Mouse (Mus musculus) hindbrain, embryonic 15.5 days (tissue): ENCODE results near the gene Tbx21. TPM values are rescaled to one million over a fixed set of nuclear protein-coding genes. Genes with fewer than 3 reads are reported as not detected.

Experiments
- ATAC-seq: fragments of 200-750 bp; cut with Nextera tagmentation; 2 replicates; pipeline ENCODE4 v1.8.0; 2017; ENCODE audit warnings: low read depth, moderate number of reproducible peaks, moderate TSS enrichment; ENCODE audit not compliant: low FRiP score
- H3K27ac ChIP-seq: fragments of 300-500 bp; sonication (generic); replicated peaks from 2 replicates; pipeline ENCODE4 v1.5.1; 2015; ENCODE audit warnings: mild to moderate bottlenecking, inconsistent platforms
- H3K27me3 ChIP-seq: fragments of 300-500 bp; sonication (generic); 2 replicates; pipeline ENCODE4 v1.6.1; 2015; ENCODE audit warnings: control low read depth, inconsistent platforms
- H3K36me3 ChIP-seq: fragments of 300-500 bp; sonication (generic); 2 replicates; pipeline ENCODE4 v1.6.1; 2015; ENCODE audit warnings: control low read depth, inconsistent platforms
- H3K4me1 ChIP-seq: fragments of 300-500 bp; sonication (generic); replicated peaks from 2 replicates; pipeline ENCODE4 v1.6.1; 2015; ENCODE audit warnings: control low read depth, inconsistent platforms
- H3K4me2 ChIP-seq: fragments of 300-500 bp; sonication (generic); 2 replicates; pipeline ENCODE4 v1.6.1; 2015; ENCODE audit warnings: moderate library complexity, mild to moderate bottlenecking, inconsistent platforms
- H3K4me3 ChIP-seq: fragments of 300-500 bp; sonication (generic); 2 replicates; pipeline ENCODE4 v1.5.1; 2015; ENCODE audit warnings: mild to moderate bottlenecking, inconsistent platforms
- H3K9ac ChIP-seq: fragments of 300-500 bp; sonication (generic); 2 replicates; pipeline ENCODE4 v1.6.1; 2015; ENCODE audit warnings: inconsistent platforms
- H3K9me3 ChIP-seq: fragments of 300-500 bp; sonication (generic); 2 replicates; pipeline ENCODE4 v1.6.1; 2016; ENCODE audit warnings: control low read depth, inconsistent platforms
- WGBS: fragments of 180-500 bp; shearing (Covaris S2); methylation state at CpG from one replicate; pipeline ENCODE4 v1.1.7; 2015; 5-methylcytosine and 5-hydroxymethylcytosine counted together
- polyA plus RNA-seq: library from polyadenylated mRNA; unstranded; fragments of >200 nt; fragmentation: Nextera tagmentation; extraction: Ambion mirVana; gene quantifications from 2 replicates; pipeline ENCODE4 v1.2.1, GENCODE M21; 2015

The Tbx21 gene
- polyA plus RNA-seq, 1 experiment from 2014 or later: 0.13 TPM

DNA sequence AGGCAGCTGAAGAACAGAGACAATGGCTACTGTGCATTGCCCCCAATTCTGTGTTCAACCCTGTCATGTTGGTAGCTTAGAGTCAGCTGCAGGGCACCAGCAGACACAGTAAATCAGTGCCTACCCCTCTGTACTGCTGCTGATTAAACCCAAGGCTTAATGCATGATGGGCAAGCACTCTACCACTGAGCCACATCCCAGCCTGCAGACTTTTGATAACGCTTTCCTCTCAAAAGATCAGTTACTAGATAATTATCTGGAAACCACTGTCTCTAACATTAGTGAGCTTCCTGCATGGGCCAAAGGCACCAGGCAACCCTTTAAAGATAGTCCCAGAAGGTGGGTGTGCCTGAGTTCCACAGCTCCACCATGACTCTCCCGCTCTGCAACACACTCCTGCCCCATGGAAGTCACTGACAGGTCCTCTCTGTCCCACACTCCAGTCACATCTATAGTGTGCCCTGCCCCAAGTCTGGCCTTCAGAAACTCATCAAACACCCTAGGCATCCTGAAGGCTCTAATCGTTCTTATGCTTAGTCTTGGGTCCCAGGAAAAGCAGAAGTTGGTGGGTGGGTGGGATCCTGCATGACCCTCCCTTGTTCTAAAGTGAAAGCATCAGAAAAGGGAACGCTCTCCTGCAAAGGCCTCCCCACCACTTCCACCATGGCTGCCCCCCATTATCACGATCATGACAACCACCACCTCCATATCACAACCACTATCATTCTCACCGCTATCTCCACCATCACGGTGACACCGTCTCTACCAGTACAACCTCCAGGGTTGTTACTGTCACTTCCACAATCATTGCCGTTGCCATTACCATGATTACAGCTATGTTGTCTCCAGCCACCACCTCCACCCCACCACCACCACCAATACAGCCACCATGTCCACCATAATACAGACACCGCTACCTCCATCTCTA lies 11.7 kb downstream of the Tbx21 start:
- H3K4me3 ChIP-seq: no peak overlapping the region
- H3K4me2 ChIP-seq: no peak overlapping the region
- ATAC-seq: no peak
- 95% methylated on average over 10 of the region's 10 CpGs for WGBS
- no peaks in the 10 kb centered on the region for H3K36me3 ChIP-seq
- no peak overlapping the region for H3K9ac ChIP-seq
- no peak overlapping the region for H3K27ac ChIP-seq
- peaks cover 13% of the 10 kb centered on the region for H3K27me3 ChIP-seq
- H3K4me1 ChIP-seq: no peaks in the 10 kb centered on the region
- H3K9me3 ChIP-seq: no peaks in the 10 kb centered on the region

GRCm38 (mm10) chr11:97101722-97102121 lies 13.4 kb downstream of the Tbx21 start:
- H3K4me3 ChIP-seq: no peak overlapping the region
- peaks cover 18% of the 10 kb centered on the region for H3K27me3 ChIP-seq
- H3K36me3 ChIP-seq: no peaks in the 10 kb centered on the region
- H3K4me2 ChIP-seq: no peak overlapping the region
- ATAC-seq: no peak
- WGBS: 26% methylated on average over 9 of the region's 9 CpGs
- no peak overlapping the region for H3K9ac ChIP-seq
- no peak overlapping the region for H3K27ac ChIP-seq
- H3K9me3 ChIP-seq: no peaks in the 10 kb centered on the region
- no peaks in the 10 kb centered on the region for H3K4me1 ChIP-seq

- H3K9ac ChIP-seq: no peak overlapping the region
Observed at GRCm38 (mm10) chr11:97098791-97099190, 16.3 kb downstream of the Tbx21 start.

GRCm38 (mm10) chr11:97094600-97094999 lies 20.5 kb downstream of the Tbx21 start:
- H3K27me3 ChIP-seq: peaks cover 12% of the 10 kb centered on the region
- no peak overlapping the region for H3K9ac ChIP-seq
- no peak for ATAC-seq
- H3K9me3 ChIP-seq: no peaks in the 10 kb centered on the region
- H3K36me3 ChIP-seq: no peaks in the 10 kb centered on the region
- no peak overlapping the region for H3K4me3 ChIP-seq
- no peaks in the 10 kb centered on the region for H3K4me1 ChIP-seq
- no peak overlapping the region for H3K27ac ChIP-seq
- no peak overlapping the region for H3K4me2 ChIP-seq
- WGBS: 69% methylated on average over 2 of the region's 2 CpGs

More at GRCm38 (mm10) chr11:97098791-97099190, 16.3 kb downstream of the Tbx21 start:
- no peak overlapping the region for H3K4me2 ChIP-seq
- H3K27ac ChIP-seq: no peak overlapping the region
- 24% methylated on average over 18 of the region's 18 CpGs for WGBS
- no peaks in the 10 kb centered on the region for H3K4me1 ChIP-seq
- no peaks in the 10 kb centered on the region for H3K9me3 ChIP-seq
- H3K36me3 ChIP-seq: no peaks in the 10 kb centered on the region
- H3K27me3 ChIP-seq: peaks cover 18% of the 10 kb centered on the region
- ATAC-seq: no peak
- H3K4me3 ChIP-seq: no peak overlapping the region

GRCm38 (mm10) chr11:97086365-97086764 lies 28.8 kb downstream of the Tbx21 start:
- Histone ChIP-seq H3K36me3 (no peaks in the 10 kb centered on the region), H3K4me2 (no peak overlapping the region), H3K27me3 (no peaks in the 10 kb centered on the region), H3K4me1 (no peaks in the 10 kb centered on the region; the same call in 1 of the 2 replicates), H3K4me3 (no peak overlapping the region), H3K27ac (no peak overlapping the region), H3K9me3 (0 out of 2 replicates have a peak, but pooled peaks cover 3% of the 10 kb centered on the region), H3K9ac (no peak overlapping the region)
- no peak for ATAC-seq
- WGBS: 80% methylated on average over 6 of the region's 6 CpGs

- Histone ChIP-seq H3K9me3 (0 out of 2 replicates have a peak, but pooled peaks cover 3% of the 10 kb centered on the region), H3K4me3 (no peak overlapping the region), H3K27me3 (no peaks in the 10 kb centered on the region), H3K4me1 (no peaks in the 10 kb centered on the region; the same call in 1 of the 2 replicates), H3K9ac (no peak overlapping the region), H3K4me2 (no peak overlapping the region), H3K36me3 (no peaks in the 10 kb centered on the region), H3K27ac (no peak overlapping the region)
- ATAC-seq: no peak
- 87% methylated on average over 14 of the region's 15 CpGs for WGBS
Observed at GRCm38 (mm10) chr11:97084821-97085505, 30.2 kb downstream of the Tbx21 start.

DNA sequence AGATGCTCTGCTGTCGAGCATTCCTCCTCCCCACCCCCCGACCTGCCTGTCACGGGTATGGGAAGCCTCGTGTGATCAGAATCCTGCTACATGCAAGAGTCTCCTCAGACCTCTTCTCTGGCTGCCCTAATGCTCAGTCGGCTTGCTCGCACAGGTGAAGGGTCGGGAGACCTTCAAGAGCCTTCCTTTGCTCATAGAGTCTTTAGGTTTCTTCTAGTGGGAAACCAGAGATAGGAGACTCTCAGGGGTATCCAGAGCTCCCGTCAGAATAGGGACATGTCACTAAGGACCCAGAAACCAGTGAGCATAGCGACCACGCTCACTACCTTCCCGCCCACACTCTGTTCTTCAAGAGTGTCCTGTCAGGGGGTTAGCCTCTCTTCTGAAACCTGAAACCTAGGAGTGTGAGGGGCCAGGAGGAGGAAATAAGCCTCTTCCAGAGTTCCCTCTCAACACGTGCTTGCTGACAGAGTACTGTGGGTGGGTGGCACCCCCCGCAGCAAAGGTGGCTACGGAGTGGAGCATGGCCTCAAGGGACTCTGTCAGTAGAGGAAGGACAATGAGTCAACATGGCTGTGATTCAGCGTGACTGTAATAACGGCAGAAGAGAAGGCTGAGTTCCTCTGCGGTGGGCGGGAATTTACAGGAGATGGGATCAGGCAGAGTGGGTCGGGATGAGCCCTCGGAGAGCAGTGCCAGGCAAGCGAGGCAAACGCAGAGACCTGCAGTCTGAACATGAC lies 31.6 kb downstream of the Tbx21 start:
- Histone ChIP-seq H3K4me3 (no peak overlapping the region), H3K36me3 (no peaks in the 10 kb centered on the region), H3K27ac (0 out of 2 replicates have a peak overlapping the region, but pooled peaks have one; percentile 30), H3K27me3 (no peaks in the 10 kb centered on the region), H3K9me3 (0 out of 2 replicates have a peak, but pooled peaks cover under 1% of the 10 kb centered on the region), H3K9ac (no peak overlapping the region), H3K4me1 (no peaks in the 10 kb centered on the region; the same call in 1 of the 2 replicates), H3K4me2 (no peak overlapping the region; the same call in 1 of the 2 replicates)
- WGBS: 38% methylated on average over 22 of the region's 22 CpGs
- ATAC-seq: no peak

DNA sequence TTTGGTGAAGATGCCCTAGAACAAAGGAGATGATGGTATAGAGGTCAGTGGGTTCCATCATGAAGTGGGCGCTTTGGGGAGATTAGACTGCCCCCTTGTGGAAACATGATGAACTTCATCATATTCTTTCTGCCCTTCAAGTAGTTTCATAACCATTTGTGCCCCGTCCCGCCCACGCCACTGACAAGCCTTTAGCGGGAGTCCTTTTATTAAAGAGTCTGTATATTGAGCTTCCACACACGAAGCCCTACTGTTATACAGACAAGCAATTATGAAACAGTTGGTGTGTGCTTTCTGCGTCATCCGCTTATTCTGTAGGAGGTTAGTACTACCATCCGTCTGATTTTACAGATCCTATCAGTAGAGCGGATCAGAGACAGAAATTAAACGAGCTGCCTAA lies 32.2 kb downstream of the Tbx21 start:
- Histone ChIP-seq H3K27me3 (no peaks in the 10 kb centered on the region), H3K27ac (no peak overlapping the region), H3K4me3 (no peak overlapping the region), H3K9me3 (no peaks in the 10 kb centered on the region), H3K36me3 (no peaks in the 10 kb centered on the region), H3K4me2 (no peak overlapping the region), H3K9ac (no peak overlapping the region), H3K4me1 (no peaks in the 10 kb centered on the region; the same call in 1 of the 2 replicates)
- ATAC-seq: no peak
- 42% methylated on average over 11 of the region's 11 CpGs for WGBS

DNA sequence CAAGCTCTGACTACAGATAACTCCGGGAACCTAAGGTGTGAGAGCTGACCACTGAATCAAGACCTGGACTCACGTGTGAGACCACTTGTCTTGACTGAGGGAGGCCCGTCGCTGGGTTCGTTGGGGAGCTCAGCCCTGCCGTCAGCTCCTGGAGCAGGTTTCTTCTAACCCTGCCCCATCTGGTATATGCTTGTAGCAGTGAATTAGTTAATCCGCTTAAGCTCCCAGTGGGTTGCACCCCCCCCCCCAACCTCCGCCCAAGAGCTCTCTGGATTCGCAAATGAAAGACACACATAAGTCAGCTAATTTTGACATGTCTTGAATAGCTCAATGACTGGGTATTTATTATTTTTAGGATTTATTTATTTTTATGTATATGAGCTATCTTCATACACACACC lies 34.8 kb downstream of the Tbx21 start:
- H3K27me3 ChIP-seq: no peaks in the 10 kb centered on the region
- no peak overlapping the region for H3K4me2 ChIP-seq
- H3K36me3 ChIP-seq: no peaks in the 10 kb centered on the region
- H3K4me1 ChIP-seq: no peaks in the 10 kb centered on the region; the same call in 1 of the 2 replicates
- no peaks in the 10 kb centered on the region for H3K9me3 ChIP-seq
- 38% methylated on average over 9 of the region's 9 CpGs for WGBS
- no peak overlapping the region for H3K9ac ChIP-seq
- H3K4me3 ChIP-seq: no peak overlapping the region
- H3K27ac ChIP-seq: no peak overlapping the region
- no peak for ATAC-seq

DNA sequence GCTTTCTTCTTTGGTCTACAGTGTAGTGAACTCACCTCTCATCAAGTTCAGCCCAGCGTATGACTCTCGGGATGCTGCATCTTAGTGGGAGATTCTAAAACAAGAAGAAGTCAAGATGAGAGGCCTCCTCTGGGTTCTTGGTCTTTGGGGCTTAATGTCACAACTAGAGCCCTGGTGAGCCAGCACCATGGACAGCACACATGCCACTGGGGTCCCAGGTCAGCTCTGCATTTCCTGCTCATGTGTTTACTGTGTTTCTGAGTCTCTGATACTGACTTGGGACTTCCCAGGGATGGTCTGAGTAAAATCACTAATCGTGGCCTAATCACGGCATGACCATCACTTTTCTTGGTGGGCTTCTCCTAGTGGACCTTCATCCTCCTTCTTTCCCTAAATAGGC lies 36.4 kb downstream of the Tbx21 start:
- no peaks in the 10 kb centered on the region for H3K27me3 ChIP-seq
- WGBS: 60% methylated on average over 4 of the region's 4 CpGs
- no peak for ATAC-seq

GRCm38 (mm10) chr11:97074235-97074634 lies 40.9 kb downstream of the Tbx21 start:
- no peak overlapping the region for H3K4me2 ChIP-seq
- H3K9ac ChIP-seq: no peak overlapping the region
- H3K36me3 ChIP-seq: no peaks in the 10 kb centered on the region
- WGBS: 74% methylated on average over 8 of the region's 8 CpGs
- H3K9me3 ChIP-seq: no peaks in the 10 kb centered on the region
- H3K4me3 ChIP-seq: no peak overlapping the region
- no peak for ATAC-seq
- H3K27ac ChIP-seq: no peak overlapping the region
- H3K4me1 ChIP-seq: no peaks in the 10 kb centered on the region
- H3K27me3 ChIP-seq: no peaks in the 10 kb centered on the region

More for the DNA sequence above, 36.4 kb downstream of the Tbx21 start:
- Histone ChIP-seq H3K4me2 (no peak overlapping the region), H3K4me1 (no peaks in the 10 kb centered on the region; the same call in 1 of the 2 replicates), H3K4me3 (no peak overlapping the region), H3K36me3 (no peaks in the 10 kb centered on the region), H3K9me3 (no peaks in the 10 kb centered on the region), H3K9ac (no peak overlapping the region), H3K27ac (no peak overlapping the region)
